Mouse (Mus musculus): ENCODE data around the gene Gm20388.

The Gm20388 gene

DNA sequence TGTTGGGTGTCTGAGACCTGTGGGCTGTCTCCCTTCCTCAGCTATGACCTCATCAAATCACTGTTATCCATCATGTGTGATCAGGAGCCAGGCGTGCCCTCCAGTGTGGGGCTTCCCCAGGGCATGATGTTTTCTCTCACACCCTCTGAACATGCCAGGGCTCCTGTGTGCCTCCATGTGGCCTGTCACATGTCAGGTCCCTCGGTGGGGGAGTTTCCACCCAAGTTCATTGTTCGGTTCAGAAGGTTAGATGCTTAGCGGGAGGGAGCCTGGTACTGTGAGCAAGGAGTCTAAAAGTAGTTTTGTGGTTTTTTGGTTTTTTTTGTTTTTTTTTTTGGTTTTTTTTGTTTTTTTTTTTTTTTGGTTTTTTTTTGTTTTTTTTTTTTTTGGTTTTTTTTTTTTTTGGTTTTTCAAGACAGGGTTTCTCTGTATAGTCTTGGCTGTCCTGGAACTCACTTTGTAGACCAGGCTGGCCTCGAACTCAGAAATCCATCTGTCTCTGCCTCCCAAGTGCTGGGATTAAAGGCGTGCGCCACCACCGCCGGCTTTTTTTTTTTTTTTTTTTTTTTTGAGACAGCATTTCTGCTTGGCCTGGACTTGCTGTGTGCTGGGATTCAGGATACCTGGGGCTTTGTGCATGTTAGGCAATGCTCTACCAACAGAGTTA, 553.4 kb downstream of the Gm20388 start:
- in situ Hi-C loops (cut with MboI, MseI), result no loop called here

DNA sequence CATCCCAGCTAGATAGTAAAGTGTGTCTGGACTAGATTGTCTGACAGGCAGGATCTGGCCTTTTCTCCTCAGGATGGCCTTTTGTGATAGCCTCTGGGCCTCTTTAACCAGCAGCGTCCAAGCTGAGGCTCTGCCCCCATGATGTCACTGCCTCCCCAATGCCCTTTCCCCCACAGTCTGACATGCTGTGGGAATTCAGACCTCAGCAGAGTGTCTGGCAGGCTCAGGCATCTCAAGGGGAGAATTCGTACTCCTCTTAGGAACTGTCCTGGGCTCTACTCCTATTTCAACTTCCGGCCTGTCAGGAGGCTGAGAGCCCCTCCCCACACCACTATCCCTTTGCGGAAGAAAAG, 553.9 kb downstream of the Gm20388 start:
- in situ Hi-C loops (cut with MboI, MseI), result no loop called here

DNA sequence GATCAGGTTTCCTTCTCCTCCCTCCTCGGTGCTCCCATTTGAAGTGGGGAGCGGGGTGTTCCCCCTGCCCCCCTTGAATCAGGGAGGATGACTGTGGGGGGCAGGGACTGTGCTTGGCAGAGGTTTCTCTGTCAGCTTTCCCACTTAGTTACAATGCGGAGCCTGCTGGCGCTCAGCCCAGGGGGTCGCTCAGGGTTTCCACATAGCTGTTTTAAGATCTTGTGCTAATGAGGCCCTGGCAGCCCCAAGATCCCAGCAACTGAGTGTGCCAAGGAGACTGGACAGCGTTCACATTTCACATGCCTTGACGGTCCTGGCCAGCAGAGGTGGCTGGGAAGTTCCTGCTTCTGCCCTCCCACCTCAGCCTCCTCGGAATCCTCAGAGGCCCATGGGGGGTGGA, 555.1 kb downstream of the Gm20388 start:
- in situ Hi-C loops (cut with MboI, MseI), result no loop called here

DNA sequence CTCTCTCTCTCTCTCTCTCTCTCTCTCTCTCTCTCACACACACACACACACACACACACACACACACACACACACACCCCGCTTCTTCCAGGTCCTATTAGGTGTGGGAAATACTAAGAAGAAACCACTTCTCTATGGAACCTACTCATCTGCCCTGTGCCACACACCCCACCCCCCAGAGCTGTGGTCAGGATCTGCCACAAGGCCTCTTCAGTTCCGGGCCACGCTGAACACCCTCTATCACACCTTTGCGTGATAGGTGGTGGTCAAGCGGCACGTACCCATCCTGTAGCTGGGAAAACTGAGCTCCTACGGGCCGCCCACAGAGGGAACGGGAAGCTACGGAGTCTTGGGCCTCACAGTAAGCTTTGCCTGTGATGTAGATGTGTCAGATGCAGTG, 555.6 kb downstream of the Gm20388 start:
- in situ Hi-C loops (cut with MboI, MseI), result no loop called here

DNA sequence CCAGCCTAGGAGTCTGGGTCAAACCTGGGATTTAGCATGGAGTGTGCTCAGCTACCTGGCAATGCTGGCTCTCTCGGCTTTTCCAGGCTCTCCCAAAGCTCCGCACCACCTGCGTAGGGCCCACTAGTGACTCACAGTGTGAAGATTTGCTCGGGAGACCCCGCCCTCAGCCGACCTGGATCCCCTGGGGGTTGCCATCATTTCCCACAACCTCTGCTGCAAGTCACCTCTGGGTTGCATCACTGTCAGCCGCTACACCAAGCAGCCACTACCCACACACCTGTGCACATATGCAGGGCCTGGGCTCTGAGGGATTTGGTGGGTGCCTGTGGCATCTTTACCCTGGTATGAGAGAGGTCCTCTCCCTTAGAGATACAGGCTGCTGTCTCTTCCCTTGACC, 557.0 kb downstream of the Gm20388 start:
- in situ Hi-C loops (cut with MboI, MseI), result no loop called here

DNA sequence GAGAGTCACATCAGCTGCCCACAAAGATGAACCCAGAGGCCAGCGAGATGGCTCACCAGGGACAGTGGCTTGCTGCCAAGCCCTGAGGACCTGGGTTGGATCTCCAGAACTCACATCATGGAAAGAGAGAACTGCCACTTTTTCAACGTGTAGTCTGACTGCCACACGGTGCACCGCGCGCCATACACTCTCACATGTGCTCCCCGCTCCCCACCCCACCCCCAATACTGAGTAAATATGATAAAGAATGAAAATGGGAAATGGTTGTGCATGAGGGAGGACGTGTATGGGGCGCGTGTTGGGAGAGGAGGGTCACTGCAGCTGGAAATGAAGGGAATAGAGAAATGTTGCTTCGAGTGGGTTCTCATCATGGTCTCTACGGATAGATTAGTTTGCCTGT, 559.5 kb downstream of the Gm20388 start:
- in situ Hi-C loops (cut with MboI, MseI), result no loop called here

DNA sequence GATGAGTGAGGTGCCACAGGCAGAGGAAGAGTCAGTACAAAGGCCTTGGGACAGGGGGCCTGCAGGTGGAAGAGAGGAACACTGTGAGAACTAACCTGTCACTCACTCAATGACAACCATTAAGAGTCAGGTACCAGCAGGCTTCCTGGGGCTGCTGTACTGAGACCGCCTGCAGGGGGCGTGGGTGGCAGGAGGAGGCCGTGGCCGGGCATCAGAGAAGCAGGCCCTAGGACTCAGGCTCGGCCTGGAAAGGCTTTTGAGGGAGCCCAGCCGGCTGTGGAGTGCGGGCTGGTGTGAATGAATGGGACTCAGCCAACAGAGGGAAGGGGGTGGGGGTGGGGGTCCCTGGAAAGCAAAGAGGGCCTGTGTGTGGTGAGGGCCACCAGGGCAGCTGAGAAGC, 560.5 kb downstream of the Gm20388 start:
- in situ Hi-C loops (cut with MboI, MseI), result no loop called here

DNA sequence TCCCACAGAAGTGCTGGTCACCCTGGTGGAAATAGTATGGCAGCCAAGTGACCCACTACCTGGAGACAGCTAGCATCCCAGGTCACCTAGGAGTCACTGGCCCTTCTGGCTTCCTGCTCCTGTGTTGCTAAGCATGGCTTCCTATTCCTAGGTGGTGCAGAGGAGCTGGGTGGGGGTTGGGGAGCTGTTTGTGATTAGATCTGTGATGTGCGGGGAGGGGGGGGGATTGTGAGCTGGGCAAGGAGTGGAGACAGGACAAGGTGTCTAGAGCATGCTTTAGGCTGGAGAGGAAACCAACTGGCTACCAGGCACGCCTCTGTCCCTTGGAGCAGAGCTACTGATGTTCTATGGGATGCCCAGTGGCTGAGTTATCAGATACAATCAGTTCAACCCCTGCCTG, 561.1 kb downstream of the Gm20388 start:
- in situ Hi-C loops (cut with MboI, MseI), result no loop called here

- in situ Hi-C loops (cut with MboI, MseI), result no loop called here
Measured at GRCm38 (mm10) chr8:120472230-120472629, 561.6 kb downstream of the Gm20388 start.

DNA sequence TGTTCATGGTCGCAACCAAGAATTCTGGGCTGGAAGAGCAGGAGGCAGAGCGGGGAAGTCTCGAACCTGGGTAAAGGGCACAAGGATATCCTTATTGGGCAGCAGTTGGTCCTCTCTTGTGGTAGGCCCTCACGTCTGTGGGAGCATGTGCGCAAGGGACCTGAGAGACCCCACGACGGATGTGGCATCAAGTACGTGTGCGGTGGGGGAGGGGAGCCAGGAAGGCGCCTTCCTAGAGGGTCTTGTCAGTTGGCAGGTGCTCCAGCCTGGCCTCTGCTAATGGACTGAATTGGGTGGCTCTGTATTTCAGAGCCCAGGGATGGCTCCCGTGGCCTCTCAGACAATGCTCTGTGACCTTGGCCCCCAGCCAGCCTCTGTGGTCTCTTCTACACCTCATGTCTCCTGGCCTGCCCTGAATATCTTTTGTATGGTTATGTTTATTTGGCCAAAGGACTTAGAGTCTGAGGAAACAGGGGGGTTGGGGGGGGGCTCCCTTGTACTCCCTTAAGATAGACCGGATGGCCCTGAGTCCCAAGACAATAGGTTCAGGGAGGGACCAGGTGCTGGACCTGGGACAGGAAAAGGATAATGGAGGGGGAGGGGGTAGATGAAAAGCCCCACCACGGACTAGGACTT, 563.2 kb downstream of the Gm20388 start:
- in situ Hi-C loops (cut with MboI, MseI), result no loop called here

DNA sequence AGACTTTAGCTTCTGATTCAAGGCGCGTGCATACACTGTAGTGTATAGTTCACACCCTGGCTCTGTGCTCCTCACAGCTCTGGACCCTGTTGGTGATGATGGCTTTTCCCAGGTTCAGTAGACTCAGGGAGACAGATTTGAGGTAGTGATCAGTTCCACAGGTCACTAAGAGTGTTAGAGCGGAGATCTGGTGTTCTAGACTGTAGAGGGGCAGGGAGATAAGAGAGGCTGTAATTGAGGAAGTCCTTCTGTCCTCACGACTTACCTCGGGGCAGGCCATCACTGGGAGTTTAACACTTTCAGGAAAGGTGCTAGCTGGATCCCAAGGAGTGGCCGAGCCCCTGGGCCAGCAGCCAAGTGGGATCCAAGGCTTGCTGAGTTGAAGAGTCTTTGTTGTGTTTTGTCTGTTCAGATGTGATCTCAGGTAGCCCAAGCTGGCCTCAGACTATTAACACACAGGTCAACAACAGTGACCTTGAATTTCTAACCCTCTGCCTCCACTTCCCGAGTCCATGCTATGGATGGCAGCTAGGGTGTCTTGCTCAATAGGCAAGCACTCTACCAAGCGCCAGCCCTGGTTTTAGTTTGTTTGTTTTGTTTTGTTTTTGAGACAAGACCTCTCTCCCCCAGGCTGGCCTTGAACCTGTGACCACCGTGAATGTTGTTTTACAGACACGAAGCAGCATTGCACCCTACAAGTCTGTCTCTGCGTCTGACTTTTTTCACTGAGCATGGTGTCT, 564.0 kb downstream of the Gm20388 start:
- in situ Hi-C loops (cut with MboI, MseI), result no loop called here

DNA sequence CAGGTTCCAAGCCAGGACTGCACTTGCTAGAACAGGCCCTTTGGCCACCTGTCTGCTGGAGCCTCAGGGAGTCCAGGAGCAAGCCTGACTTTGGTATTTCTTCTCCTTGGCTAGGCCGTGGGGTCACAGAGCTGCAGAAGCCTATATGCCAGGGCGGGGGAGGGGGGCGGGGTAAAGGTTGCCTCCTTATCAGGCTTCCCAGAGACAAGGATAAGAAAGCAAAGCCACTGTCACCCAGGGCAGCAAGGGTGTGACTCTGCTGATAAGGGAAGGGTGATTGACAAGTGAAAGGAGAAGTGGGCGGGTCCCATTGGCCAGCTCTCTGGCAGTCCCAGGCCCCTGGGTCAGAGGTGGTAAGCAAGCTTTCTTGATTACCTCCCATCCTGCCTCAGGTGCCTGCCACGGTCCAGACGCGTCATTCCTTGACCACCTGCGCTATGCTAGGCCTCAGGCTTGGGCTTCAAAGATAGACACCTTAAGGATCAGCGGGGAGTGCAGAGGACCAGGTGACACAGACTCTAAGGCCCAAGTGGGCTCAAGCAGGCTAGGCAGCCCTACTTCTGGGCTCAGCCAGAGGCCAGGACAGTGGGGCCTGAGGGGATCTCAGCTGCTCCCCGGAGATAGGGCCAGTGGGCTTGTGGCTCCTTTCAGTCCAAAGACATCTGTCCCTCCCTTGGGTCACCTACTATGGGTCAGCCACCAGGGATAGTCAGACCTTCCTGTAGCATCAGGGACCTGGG, 565.0 kb downstream of the Gm20388 start:
- in situ Hi-C loops (cut with MboI, MseI), result no loop called here

DNA sequence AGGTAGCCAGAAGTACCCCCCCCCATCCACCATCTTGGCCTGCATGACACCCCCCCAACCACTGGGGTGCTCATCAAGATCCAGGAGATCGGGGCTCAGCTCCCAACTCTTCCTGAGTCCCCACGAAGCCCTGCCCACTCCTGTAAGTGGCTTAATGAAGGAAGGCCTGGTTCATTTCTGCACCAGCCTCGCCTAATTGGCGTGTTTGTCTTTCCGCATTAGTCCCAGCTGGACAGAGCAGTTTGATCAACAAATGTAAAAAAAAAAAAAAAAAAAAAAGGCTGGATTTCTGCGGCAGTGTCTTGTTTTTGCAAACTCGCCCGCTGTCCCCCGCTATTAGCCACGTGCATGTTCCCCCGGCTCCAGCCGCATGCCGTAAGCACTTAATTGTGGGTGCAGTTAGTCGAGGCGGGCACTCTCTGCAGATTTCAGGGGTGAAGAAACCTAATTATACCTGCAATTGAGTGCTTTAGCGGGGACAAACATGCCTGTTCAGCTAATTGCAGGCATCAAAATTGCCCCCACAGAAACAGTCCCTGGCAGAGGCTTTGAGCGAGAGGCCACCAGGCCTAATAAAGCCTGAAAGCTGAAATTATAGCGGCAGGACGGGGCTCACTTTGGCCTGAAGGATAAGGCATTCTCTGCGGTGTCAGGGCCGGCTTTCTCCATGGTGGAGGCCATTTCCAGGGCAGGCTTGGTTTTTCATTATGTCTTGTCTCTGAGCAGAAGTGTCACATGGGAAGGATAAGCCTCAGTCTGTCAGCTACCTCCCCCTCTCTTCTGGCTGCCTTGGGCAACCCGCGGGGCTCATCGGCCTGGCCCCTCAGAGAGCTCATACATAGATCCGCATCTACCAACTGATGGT, 566.3 kb downstream of the Gm20388 start:
- in situ Hi-C loops (cut with MboI, MseI), result no loop called here

GRCm38 (mm10) chr8:120478754-120479153, 568.1 kb downstream of the Gm20388 start:
- in situ Hi-C loops (cut with MboI, MseI), result no loop called here

DNA sequence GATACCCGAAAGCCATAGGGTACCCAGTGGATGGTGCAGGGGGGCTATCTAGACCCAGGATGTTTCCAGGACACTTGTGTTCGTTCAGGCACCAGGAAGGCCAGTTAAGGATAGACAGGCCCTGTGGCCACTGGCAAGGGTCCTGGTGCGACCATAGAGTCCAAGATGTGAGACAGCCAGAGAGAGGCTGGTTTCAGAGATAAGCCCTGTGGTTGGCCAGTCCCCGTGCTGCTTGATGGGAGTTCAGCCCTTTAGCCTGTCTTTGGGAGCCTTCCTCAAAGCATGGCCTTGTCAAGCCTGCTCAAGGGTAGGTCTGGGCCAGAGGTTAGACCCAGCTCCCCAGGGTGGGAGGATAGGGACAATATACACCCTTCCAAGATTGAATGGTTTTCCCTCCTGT, 569.0 kb downstream of the Gm20388 start:
- in situ Hi-C loops (cut with MboI, MseI), result no loop called here

GRCm38 (mm10) chr8:120482015-120482689, 571.5 kb downstream of the Gm20388 start:
- in situ Hi-C loops (cut with MboI, MseI), result no loop called here

DNA sequence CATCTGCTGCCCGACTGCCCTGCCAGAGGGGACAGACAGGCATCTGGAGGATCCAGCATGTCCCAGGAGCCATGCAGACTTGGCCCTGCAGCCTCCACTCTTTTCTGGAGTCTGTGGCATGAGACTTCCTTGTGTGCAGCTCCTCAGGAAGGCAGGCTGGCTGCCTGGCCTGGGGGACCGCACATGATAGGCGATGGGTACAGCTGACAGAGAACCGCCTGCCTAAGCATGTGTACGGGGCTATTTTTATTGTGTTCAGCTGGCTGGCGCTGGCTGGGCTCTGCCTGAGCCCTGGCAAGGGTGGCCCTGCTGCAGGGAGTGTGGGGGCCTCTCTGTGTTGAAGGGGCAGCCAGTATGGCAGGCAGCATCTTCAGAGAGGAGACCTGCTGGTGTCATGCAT, 573.8 kb downstream of the Gm20388 start:
- in situ Hi-C loops (cut with MboI, MseI), result no loop called here

DNA sequence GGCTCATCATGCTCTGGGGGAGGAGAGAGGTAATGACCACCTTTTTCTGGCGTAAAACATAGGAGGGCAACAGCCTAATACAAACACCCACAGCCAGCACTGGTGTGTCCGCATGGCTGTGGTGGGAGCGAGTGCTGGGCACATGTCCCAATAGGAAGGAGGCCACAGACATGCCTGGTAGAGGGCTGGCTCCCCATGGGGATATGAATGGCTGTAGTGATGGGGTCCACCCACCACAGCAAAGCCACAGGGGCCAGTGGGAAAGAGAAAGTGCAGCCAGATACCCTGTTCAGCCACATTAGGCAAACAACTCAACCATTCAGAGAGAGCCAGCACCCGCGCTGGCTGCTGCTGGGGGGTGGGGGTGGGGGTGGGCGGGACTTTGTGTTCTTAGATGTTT, 574.5 kb downstream of the Gm20388 start:
- in situ Hi-C loops (cut with MboI, MseI), result no loop called here

DNA sequence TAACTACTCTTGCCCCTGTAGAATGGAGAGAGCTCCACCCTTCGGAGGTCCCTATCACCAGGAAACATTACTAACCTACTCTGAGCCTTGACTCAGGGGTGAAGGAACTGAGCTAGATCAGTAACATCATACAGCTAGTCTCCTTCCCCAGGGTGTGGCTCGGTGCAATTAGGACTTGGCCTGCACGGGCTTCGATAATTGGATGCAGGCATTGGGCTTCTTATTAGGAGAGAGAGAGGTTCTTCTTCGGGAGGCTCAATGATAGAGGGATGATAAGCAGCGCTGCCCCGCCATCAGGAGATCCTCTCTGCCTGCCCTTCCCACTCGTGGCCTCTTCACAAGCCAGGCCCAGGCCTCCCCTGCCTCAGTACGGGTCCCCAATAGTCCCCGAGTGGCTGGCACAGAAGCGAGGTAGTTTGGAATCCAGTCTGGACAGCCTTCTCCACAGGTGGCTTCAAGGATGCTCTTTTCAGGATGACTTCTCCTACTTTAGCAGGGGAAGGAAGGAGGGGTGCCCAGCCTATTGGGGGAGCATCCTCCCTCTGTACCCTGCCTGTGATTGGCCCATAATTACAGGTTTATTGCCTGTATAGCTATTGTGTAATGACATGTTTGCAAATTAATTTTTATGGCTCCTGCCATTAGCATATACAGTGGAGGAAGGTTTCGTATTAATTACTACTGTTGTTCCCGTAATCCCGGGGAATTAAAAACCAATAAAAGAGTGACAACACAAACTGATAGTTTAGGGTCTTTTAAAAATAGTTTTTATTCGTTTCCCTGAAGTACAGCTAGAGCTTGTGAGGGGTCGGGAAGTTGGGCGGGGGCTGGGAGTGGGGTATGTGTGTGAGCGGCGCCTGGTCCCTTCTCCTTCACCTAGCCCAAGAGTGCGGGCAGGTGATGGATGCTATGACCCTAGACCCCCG, 575.2 kb downstream of the Gm20388 start:
- in situ Hi-C loops (cut with MboI, MseI), result no loop called here

All from T-helper 1 cell (primary cell).